Mouse (Mus musculus) right cerebral cortex, adult 18-20 months (tissue): Measurements from ENCODE around the gene Arhgef18.

ENCODE experiments used
- DNase-seq: peaks from one replicate; pipeline ENCODE4 v3.0.0; 2022; ENCODE audit warnings: mixed read lengths

The Arhgef18 gene

GRCm38 (mm10) chr8:3397597-3397996, 4.8 kb downstream of the Arhgef18 start:
- DNase-seq: no peak

- no peak for DNase-seq
Measured at GRCm38 (mm10) chr8:3400509-3400908, 7.7 kb downstream of the Arhgef18 start.

GRCm38 (mm10) chr8:3407417-3407816, 14.6 kb downstream of the Arhgef18 start:
- no peak for DNase-seq

- DNase-seq: no peak
Measured at GRCm38 (mm10) chr8:3411085-3411484, 18.3 kb downstream of the Arhgef18 start.

GRCm38 (mm10) chr8:3411901-3412301, 19.1 kb downstream of the Arhgef18 start:
- DNase-seq: no peak

GRCm38 (mm10) chr8:3412816-3413215, 20.0 kb downstream of the Arhgef18 start:
- no peak for DNase-seq

- no peak for DNase-seq
Measured at GRCm38 (mm10) chr8:3414639-3415190, 21.9 kb downstream of the Arhgef18 start.

GRCm38 (mm10) chr8:3415259-3415658, 22.5 kb downstream of the Arhgef18 start:
- no peak for DNase-seq

- no peak for DNase-seq
Measured at GRCm38 (mm10) chr8:3415661-3416060, 22.9 kb downstream of the Arhgef18 start.

GRCm38 (mm10) chr8:3416846-3417245, 24.0 kb downstream of the Arhgef18 start:
- no peak for DNase-seq

- DNase-seq: no peak
Measured at GRCm38 (mm10) chr8:3417455-3417854, 24.6 kb downstream of the Arhgef18 start.

GRCm38 (mm10) chr8:3418101-3418500, 25.3 kb downstream of the Arhgef18 start:
- DNase-seq: no peak

GRCm38 (mm10) chr8:3420105-3420706, 27.4 kb downstream of the Arhgef18 start:
- no peak for DNase-seq

- DNase-seq: no peak
Measured at GRCm38 (mm10) chr8:3421507-3421906, 28.7 kb downstream of the Arhgef18 start.

- no peak for DNase-seq
Measured at GRCm38 (mm10) chr8:3425217-3425616, 32.4 kb downstream of the Arhgef18 start.

- no peak for DNase-seq
Measured at GRCm38 (mm10) chr8:3426211-3426610, 33.4 kb downstream of the Arhgef18 start.

- no peak for DNase-seq
Measured at GRCm38 (mm10) chr8:3428426-3428825, 35.6 kb downstream of the Arhgef18 start.

- no peak for DNase-seq
Measured at GRCm38 (mm10) chr8:3429966-3430365, 37.2 kb downstream of the Arhgef18 start.

GRCm38 (mm10) chr8:3431113-3431512, 38.3 kb downstream of the Arhgef18 start:
- no peak for DNase-seq

GRCm38 (mm10) chr8:3436492-3436891, 43.7 kb downstream of the Arhgef18 start:
- DNase-seq: no peak

GRCm38 (mm10) chr8:3439510-3439909, 46.7 kb downstream of the Arhgef18 start:
- DNase-seq: no peak

GRCm38 (mm10) chr8:3449226-3449625, 56.4 kb downstream of the Arhgef18 start:
- no peak for DNase-seq

- DNase-seq: no peak
Measured at GRCm38 (mm10) chr8:3450670-3451069, 57.9 kb downstream of the Arhgef18 start.

- DNase-seq: no peak
Measured at GRCm38 (mm10) chr8:3451992-3452391, 59.2 kb downstream of the Arhgef18 start.

GRCm38 (mm10) chr8:3463248-3463647, 70.4 kb downstream of the Arhgef18 start:
- DNase-seq: no peak
